Mouse (Mus musculus): ENCODE measurements around the gene Ltbr. TPM values are rescaled to one million over a fixed set of nuclear protein-coding genes. Genes with fewer than 3 reads are reported as not detected.

Ltbr gene
- total RNA-seq, 2 experiments from 2014 or later: 11.1 to 13.0 TPM

DNA sequence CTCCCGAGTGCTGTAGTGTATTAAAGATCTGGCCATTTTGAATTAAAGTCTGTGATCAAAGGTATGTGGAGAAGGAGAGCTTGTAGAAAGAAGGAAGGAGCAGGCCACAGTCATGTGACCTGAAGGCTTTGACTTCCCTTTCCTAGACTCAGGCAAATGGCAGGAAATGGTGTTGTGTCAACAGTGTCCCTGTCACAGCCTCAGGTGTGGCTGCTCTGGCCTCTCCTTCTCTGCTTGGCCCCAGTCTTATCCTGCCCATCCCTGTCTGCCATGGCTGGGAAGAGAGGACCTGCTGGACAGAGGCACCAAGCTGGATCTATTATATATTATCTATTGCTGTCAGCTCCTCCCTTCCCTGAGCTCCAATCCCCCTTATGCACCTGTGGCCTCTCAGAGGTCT lies 31.9 kb upstream of the Ltbr start:
- no peak for DNase-seq (ENCODE audit: low spot score in 2 of 2)

- no peak for DNase-seq (ENCODE audit: low spot score in 2 of 2)
Observed at GRCm38 (mm10) chr6:125344866-125345265, 31.2 kb upstream of the Ltbr start.

GRCm38 (mm10) chr6:125344084-125344483 lies 30.4 kb upstream of the Ltbr start:
- peak in 1 of 2 experiments; percentile 40 for DNase-seq (ENCODE audit: low spot score in 2 of 2)

- DNase-seq (ENCODE audit: low spot score in 2 of 2): no peak
Observed at GRCm38 (mm10) chr6:125342198-125342597, 28.5 kb upstream of the Ltbr start.

GRCm38 (mm10) chr6:125340244-125340643 lies 26.6 kb upstream of the Ltbr start:
- no peak for DNase-seq (ENCODE audit: low spot score in 2 of 2)

DNA sequence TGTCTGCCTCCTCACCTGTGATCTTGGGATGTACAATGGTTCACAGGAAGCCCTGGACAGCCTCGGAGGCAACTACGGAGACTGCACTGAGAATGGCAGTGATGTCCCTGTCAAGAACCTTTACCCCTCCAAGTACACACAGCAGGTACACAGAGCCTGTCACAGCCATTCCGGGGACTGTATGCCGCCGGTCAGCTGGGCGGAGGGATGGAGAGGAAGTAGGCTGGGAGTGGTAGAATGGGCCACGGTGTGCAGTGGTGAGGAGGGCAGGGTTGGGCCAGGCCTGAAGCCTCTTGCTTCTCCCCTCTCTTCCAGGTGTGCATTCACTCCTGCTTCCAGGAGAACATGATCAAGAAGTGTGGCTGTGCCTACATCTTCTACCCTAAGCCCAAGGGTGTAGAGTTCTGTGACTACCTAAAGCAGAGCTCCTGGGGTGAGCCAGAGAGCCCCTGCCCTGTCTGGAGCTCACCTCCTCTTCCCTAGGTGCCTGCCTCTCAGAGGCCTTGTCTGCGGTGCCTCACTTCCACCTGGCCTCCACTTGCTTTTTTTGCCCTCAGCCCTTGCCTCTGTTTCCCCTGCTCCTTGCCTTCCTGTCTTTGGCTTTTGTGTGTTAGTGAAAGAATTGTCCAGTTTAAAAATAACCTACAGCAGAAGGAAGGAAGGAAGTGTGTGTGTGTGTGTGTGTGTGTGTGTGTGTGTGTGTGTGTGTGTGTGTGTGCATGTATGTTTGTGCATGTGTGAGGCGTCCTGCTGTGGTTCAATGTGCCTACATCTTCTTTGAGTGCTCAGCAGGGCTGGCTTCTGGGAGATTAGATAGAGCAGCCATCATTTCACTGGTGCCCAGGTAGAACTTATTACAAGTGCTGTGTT lies 25.3 kb upstream of the Ltbr start:
- no peak for DNase-seq (ENCODE audit: low spot score in 2 of 2)

DNA sequence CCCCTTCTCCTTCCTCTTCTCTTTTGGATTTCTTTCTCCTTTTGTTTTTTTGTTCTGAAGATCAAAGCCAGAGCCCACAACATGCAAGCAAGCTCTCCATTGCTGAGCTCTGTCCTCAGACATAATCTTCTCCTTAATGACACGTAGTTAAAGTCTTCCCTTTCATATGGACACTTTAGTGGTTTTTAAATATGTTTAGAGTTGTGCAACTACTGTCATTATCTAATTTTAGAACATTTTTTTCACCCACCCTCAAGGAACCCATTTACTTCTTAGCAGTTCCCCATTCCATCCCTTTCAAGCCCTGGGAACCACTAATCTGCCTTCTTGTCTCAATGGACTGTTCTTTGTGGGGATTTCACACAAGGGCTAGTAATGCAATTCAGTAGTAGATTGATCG lies 20.7 kb upstream of the Ltbr start:
- no peak for DNase-seq (ENCODE audit: low spot score in 2 of 2)

GRCm38 (mm10) chr6:125333112-125333899 lies 19.6 kb upstream of the Ltbr start:
- no peak for DNase-seq (ENCODE audit: low spot score in 2 of 2)

- peak; percentile 71 to 82 for DNase-seq (ENCODE audit: low spot score in 2 of 2)
Observed at GRCm38 (mm10) chr6:125330626-125331326, 17.1 kb upstream of the Ltbr start.

DNA sequence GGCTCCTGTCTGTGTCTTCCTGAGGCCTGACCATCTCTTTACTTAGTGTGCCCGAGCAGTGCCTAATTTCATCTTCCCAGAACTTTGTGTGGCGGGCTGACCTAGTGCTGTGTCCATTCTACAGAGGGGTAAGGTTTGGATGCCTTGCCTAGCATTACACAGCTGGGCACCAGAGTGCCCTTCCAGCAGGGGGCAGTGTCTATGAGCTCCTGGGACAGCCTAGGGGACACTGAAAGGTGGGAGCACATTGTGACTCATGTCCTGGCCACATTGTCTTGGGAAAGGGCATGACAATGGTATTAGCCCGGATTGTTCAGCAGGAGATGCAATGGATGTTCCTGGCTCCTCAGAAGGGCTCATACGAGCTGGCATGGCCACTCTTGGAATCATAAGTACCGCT lies 14.6 kb upstream of the Ltbr start:
- no peak for DNase-seq (ENCODE audit: low spot score in 2 of 2)

DNA sequence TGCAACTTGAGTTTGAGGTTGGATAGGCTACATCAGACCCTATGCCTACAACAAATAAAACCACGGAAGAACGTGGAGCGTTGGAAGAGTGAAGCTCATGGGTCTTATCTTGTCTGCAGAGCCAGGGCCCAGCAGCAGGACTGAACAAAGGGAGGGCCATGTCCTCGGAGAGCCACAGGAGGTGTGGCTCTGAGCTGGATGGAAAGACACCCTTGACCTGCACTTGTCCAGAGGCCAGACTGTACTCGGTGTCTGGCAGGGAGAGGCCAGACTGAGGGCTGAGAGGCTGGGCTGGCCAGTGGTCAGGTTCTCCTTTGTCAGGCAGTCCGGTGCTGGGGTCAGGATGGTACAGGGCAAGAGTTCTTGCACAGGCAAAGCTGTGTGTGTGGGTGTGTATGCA lies 11.7 kb upstream of the Ltbr start:
- no peak for DNase-seq (ENCODE audit: low spot score in 2 of 2)

DNA sequence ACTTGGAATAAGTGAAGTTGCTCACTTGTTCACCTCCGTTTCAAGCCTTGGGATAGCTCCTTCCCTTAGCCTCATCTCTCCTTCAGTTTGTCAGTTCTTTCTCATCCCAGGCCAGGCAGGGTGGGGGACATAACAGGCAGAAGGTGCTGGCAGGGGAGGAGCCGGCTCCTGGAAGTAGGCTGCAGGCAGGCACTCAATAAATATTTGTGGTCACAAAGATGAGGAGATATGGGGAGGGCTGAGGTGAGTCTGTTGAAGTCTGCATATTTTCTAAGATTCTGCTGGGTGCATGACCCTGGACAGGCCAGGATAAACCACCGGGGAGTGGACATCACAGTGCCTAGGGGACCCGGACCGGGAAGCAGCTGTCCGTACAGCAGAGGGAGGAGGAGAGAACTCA lies 9.9 kb upstream of the Ltbr start:
- no peak for DNase-seq (ENCODE audit: low spot score in 2 of 2)

- no peak for DNase-seq (ENCODE audit: low spot score in 2 of 2)
Observed at GRCm38 (mm10) chr6:125322794-125323193, 9.1 kb upstream of the Ltbr start.

GRCm38 (mm10) chr6:125321114-125321855 lies 7.6 kb upstream of the Ltbr start:
- no peak for DNase-seq (ENCODE audit: low spot score in 2 of 2)

DNA sequence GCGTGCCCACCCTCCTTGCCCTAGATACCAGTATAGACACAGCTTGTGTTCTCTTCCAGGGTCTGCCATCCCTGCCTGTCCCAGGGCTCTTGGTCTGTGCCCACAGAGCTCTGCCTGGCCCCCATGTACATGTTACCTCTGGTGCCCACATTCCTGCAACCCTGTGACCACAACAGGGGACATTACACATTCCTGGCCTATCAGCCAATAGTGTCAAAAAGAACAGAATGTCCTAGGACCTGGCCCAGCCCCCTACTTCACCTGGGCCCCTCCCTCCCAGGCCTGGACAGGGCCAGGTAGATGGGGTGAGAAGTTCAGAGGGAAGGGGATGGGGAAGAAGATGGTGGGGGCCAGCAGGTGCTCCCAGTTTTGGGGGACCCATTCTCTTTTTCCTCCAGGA lies 6.6 kb upstream of the Ltbr start, which contains the start of gene Scnn1a:
Gene Scnn1a, plus strand, starts transcription at position 337 of the 400 bp plus-strand sequence.
- no peak for DNase-seq (ENCODE audit: low spot score in 2 of 2)

DNA sequence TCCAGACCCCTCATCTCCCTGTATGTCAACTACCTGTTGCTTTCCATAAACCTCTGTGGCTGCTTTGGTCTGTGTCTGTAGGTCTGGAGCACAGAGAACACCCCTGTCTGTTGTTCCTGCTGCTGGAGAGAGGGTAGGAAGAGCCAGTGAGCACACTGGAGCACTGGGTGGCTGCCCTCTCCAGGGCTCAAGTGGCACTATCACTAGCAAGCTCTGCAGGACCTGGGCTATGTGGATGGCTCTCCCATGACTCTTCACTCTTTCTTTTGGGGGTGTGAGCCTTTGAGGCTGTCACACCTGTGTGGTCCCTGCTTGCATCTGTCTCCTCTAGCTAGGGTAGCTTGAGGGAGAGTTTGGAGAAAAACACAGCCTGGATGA lies 6.2 kb upstream of the Ltbr start:
- DNase-seq (ENCODE audit: low spot score in 2 of 2): no peak

- no peak for DNase-seq (ENCODE audit: low spot score in 2 of 2)
Observed at GRCm38 (mm10) chr6:125318981-125319918, 5.6 kb upstream of the Ltbr start.

DNA sequence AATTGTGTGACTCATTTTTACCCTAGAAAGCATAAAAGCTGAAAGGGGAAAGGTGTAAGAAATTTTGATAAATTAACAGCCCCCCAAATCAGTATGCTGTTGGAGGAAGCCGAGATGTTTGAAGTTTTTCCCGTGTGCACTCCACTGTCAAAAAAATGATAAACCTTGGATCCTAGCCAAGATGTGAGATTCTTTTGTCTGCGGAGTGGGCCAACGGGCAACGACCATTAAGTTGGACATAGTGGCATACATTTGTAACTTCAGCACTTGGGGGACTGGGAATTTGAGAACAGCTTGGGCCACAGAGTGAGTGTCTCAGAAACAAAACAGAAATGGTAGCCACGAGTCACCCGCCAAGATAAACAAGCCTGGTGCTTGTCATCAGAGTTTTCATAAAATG lies 3.4 kb upstream of the Ltbr start:
- DNase-seq (ENCODE audit: low spot score in 2 of 2): no peak

DNA sequence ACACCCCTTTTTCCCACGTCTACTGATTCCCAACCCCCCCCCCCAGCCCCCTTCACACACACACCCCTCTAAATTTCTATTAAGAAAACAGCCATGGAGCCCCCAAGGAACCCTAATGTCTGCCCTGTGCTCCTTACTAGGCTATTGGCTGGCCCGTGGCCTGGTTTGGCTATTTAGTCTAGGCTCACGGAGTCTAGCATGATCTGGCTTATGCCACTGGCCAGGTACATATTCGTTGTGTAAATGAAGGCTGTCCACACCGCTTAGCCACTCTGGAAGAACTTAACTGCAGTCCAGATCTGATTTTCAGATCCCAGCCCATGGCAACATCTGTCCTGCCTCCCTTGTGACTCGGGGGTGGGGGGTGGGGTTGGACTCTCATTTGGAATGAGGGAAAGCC lies 1.1 kb upstream of the Ltbr start:
- no peak for DNase-seq (ENCODE audit: low spot score in 2 of 2)

DNA sequence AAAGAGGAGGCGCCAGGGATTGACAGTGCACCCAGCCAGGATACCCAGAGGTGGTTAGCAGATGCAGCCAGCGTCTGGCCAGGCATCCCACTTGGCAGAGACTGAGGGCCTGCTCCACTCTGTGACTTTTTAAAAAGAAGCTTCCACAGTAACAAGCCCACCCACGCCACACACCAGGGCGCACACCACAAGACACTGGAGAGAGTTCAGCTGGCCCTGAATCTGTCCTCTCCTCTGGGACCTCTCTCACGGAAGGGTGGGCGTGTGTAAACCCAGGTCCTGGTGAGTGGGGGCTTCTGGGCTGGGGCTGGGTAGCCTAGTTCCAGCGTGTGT lies 512 bp upstream of the Ltbr start:
- no peak for DNase-seq (ENCODE audit: low spot score in 2 of 2)
